Mouse (Mus musculus) neural tube, embryonic 14.5 days (tissue): Measurements from ENCODE around the gene Fxyd6. TPM values are rescaled to one million over a fixed set of nuclear protein-coding genes. Genes with fewer than 3 reads are reported as not detected.
A peak's percentile ranks its signal among the peaks of the same experiment; 100 is the strongest.

ENCODE experiments used
- ATAC-seq: fragments of 200-750 bp; cut with Nextera tagmentation; 2 replicates; pipeline ENCODE4 v1.8.0; 2017; ENCODE audit warnings: low read depth, mild to moderate bottlenecking, moderate TSS enrichment, moderate library complexity
- H3K27ac ChIP-seq: fragments of 300-500 bp; sonication (generic); 2 replicates; pipeline ENCODE4 v1.5.1; 2014; ENCODE audit warnings: low read depth, mild to moderate bottlenecking, control low read depth, low read length, moderate library complexity, mixed read lengths
- H3K27me3 ChIP-seq: fragments of 300-500 bp; sonication (generic); 2 replicates; pipeline ENCODE4 v1.6.1; 2014; ENCODE audit warnings: low read length; ENCODE audit not compliant: control insufficient read depth, insufficient read depth
- H3K36me3 ChIP-seq: fragments of 300-500 bp; sonication (generic); 2 replicates; pipeline ENCODE4 v1.6.1; 2014; ENCODE audit warnings: low read length, mixed read lengths; ENCODE audit not compliant: control insufficient read depth, insufficient read depth
- H3K4me1 ChIP-seq: fragments of 300-500 bp; sonication (generic); 2 replicates; pipeline ENCODE4 v1.6.1; 2014; ENCODE audit warnings: low read length; ENCODE audit not compliant: control insufficient read depth, insufficient read depth
- H3K4me2 ChIP-seq: fragments of 300-500 bp; sonication (generic); 2 replicates; pipeline ENCODE4 v1.6.1; 2014; ENCODE audit warnings: mild to moderate bottlenecking, low read depth, low read length, control low read depth
- H3K4me3 ChIP-seq: fragments of 300-500 bp; sonication (generic); 2 replicates; pipeline ENCODE4 v1.5.1; 2014; ENCODE audit warnings: low read depth, low read length, control low read depth, mixed read lengths
- H3K9ac ChIP-seq: fragments of 300-500 bp; sonication (generic); replicated peaks from 2 replicates; pipeline ENCODE4 v1.6.1; 2014; ENCODE audit warnings: low read depth, mild to moderate bottlenecking, control low read depth, low read length, mixed read lengths
- H3K9me3 ChIP-seq: fragments of 300-500 bp; sonication (generic); 2 replicates; pipeline ENCODE4 v1.6.1; 2016; ENCODE audit warnings: low read length; ENCODE audit not compliant: control insufficient read depth
- WGBS: fragments of 180-500 bp; shearing (Covaris S2); extraction: QIAGEN DNeasy Blood & Tissue Kit; methylation state at CpG from one replicate; pipeline ENCODE4 v1.1.7; 2014; 5-methylcytosine and 5-hydroxymethylcytosine counted together
- polyA plus RNA-seq: library from polyadenylated mRNA; unstranded; fragments of >200 nt; fragmentation: Nextera tagmentation; extraction: Ambion mirVana; gene quantifications from 2 replicates; pipeline ENCODE4 v1.2.1, GENCODE M21; 2014

Fxyd6 gene
- polyA plus RNA-seq, 1 experiment from 2014 or later = 341 TPM

DNA sequence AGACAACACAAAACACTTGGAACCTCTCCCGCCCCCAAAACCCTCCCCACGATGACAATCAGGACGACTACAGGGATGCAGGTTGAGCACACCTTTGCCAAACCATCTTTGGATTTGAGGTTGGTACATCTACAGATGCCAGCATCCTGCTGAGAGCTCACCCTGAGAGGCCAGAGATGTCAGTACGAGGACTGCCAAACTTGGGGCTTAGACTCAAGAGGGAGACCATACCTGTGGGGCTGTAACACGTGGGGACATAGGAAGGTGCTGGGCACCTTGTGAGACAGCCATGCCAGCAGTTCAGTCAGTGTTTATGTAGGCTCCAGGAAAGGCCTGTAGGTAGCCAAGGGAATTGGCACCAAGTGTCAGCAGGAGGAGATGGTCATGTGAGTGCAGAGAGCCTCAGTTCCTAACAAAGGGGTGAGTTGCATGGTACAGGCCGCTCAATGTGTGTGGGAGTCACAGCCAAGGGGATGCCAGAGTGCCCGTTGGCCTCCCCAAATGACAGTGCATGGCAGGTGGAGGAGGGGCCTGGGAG, 52.8 kb downstream of the Fxyd6 start:
- ATAC-seq = no peak
- Histone ChIP-seq H3K4me2 (no peak overlapping the region), H3K4me3 (no peak overlapping the region), H3K9ac (no peak overlapping the region), H3K36me3 (no peaks in the 10 kb centered on the region), H3K27me3 (no peaks in the 10 kb centered on the region), H3K27ac (no peak overlapping the region), H3K9me3 (no peaks in the 10 kb centered on the region), H3K4me1 (no peaks in the 10 kb centered on the region)
- WGBS = 84% methylated on average over 7 of the region's 7 CpGs

GRCm38 (mm10) chr9:45426456-45426855, 56.5 kb downstream of the Fxyd6 start, which contains the start of gene Dscaml1:
TSS of gene Dscaml1 (plus strand) at chr9:45426628.
- 78% methylated on average over 4 of the region's 4 CpGs for WGBS
- Histone ChIP-seq H3K4me1 (no peaks in the 10 kb centered on the region), H3K4me3 (no peak within 1 kb of the TSS), H3K36me3 (no peaks in the 10 kb centered on the region), H3K27me3 (peaks cover 15% of the 10 kb centered on the region), H3K27ac (no peak within 1 kb of the TSS), H3K9me3 (no peaks in the 10 kb centered on the region), H3K4me2 (no peak within 1 kb of the TSS), H3K9ac (no peak within 1 kb of the TSS)
- ATAC-seq = no peak

DNA sequence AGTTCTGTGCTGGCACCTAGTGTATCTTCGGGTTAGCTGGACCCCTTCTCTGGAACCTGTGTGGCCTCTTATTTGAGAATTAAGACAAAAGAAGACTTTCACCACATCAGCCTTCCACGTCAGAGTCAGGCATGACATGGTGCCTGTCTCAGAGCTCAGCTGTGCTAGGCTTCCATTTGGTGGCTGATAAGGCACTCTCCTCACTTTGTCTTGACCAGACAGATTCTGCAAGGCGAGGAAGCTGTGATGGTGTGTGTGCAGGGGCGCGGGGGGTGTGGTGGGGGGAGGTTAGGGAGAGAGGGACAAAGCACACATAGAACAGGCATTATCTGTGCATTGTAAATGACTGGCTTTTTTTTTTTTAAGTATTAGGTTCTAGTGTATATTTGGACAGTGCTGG, 59.4 kb downstream of the Fxyd6 start:
- no peak overlapping the region for H3K9ac ChIP-seq
- H3K27ac ChIP-seq = no peak overlapping the region
- no peak for ATAC-seq
- no peaks in the 10 kb centered on the region for H3K36me3 ChIP-seq
- H3K4me2 ChIP-seq = peak overlapping the region; percentile 61; the same call in 1 of the 2 replicates
- WGBS = 27% methylated on average over 5 of the region's 5 CpGs
- no peaks in the 10 kb centered on the region for H3K9me3 ChIP-seq
- H3K4me3 ChIP-seq = peak overlapping the region; percentile 65; the same call in 1 of the 2 replicates
- H3K4me1 ChIP-seq = peaks cover 16% of the 10 kb centered on the region
- H3K27me3 ChIP-seq = peaks cover 15% of the 10 kb centered on the region

- Histone ChIP-seq H3K36me3 (no peaks in the 10 kb centered on the region), H3K4me2 (peak overlapping the region; percentile 61), H3K9me3 (no peaks in the 10 kb centered on the region), H3K9ac (peak overlapping the region; percentile 73), H3K27ac (peak overlapping the region; percentile 87), H3K27me3 (peaks cover 15% of the 10 kb centered on the region), H3K4me3 (peak overlapping the region; percentile 65), H3K4me1 (peaks cover 23% of the 10 kb centered on the region)
- 4% methylated on average over 37 of the region's 54 CpGs for WGBS
- peak; percentile 60 for ATAC-seq
Observed at GRCm38 (mm10) chr9:45429951-45430697, 60.1 kb downstream of the Fxyd6 start.

GRCm38 (mm10) chr9:45430698-45430959, 60.6 kb downstream of the Fxyd6 start:
- H3K4me3 ChIP-seq = peak overlapping the region; percentile 65
- ATAC-seq = 0 out of 2 replicates have a peak, but pooled peaks have one; percentile 10
- H3K27me3 ChIP-seq = peaks cover 15% of the 10 kb centered on the region
- WGBS = 3% methylated on average over 16 of the region's 17 CpGs
- H3K9me3 ChIP-seq = no peaks in the 10 kb centered on the region
- peak overlapping the region; percentile 61 for H3K4me2 ChIP-seq
- H3K27ac ChIP-seq = peak overlapping the region; percentile 87
- peak overlapping the region; percentile 73 for H3K9ac ChIP-seq
- no peaks in the 10 kb centered on the region for H3K36me3 ChIP-seq
- H3K4me1 ChIP-seq = peaks cover 28% of the 10 kb centered on the region

- H3K4me1 ChIP-seq = peaks cover 33% of the 10 kb centered on the region
- H3K4me3 ChIP-seq = peak overlapping the region; percentile 65
- peak overlapping the region; percentile 87 for H3K27ac ChIP-seq
- no peaks in the 10 kb centered on the region for H3K9me3 ChIP-seq
- peak overlapping the region; percentile 61 for H3K4me2 ChIP-seq
- H3K36me3 ChIP-seq = no peaks in the 10 kb centered on the region
- peaks cover 15% of the 10 kb centered on the region for H3K27me3 ChIP-seq
- peak overlapping the region; percentile 73 for H3K9ac ChIP-seq
- no peak for ATAC-seq
- 3% methylated on average over 26 of the region's 26 CpGs for WGBS
Observed at GRCm38 (mm10) chr9:45431150-45431549, 61.2 kb downstream of the Fxyd6 start.

DNA sequence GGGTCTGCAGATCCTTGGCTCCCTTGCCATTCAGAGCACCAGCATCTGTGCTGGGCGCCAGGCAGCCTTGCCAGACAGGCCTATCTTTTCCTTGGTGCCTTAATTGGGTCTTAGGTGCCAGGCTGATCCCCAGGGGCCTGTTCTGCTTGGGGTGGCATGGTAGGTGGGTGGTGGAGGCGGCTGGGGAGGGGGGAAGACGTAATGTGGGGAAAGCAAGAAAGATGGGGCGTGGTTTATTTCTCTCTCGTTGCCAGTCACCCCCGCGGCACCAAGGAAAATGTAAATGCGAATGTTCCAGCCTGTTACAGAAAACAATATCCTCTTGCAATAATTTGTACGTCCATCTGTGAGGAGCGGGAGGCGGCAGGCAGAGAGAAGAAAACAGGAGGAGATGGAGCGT, 62.7 kb downstream of the Fxyd6 start:
- H3K4me1 ChIP-seq = peaks cover 33% of the 10 kb centered on the region
- peak; percentile 23; the same call in 1 of the 2 replicates for ATAC-seq

GRCm38 (mm10) chr9:45433119-45433518, 63.1 kb downstream of the Fxyd6 start:
- 35% methylated on average over 9 of the region's 9 CpGs for WGBS
- Histone ChIP-seq H3K4me2 (peak overlapping the region; percentile 61), H3K27ac (peak overlapping the region; percentile 87), H3K9ac (peak overlapping the region; percentile 35), H3K4me1 (peaks cover 33% of the 10 kb centered on the region), H3K36me3 (no peaks in the 10 kb centered on the region), H3K27me3 (peaks cover 15% of the 10 kb centered on the region), H3K9me3 (no peaks in the 10 kb centered on the region), H3K4me3 (peak overlapping the region; percentile 65)
- no peak for ATAC-seq

More for the DNA sequence above, 62.7 kb downstream of the Fxyd6 start:
- peak overlapping the region; percentile 65 for H3K4me3 ChIP-seq
- no peaks in the 10 kb centered on the region for H3K9me3 ChIP-seq
- no peaks in the 10 kb centered on the region for H3K36me3 ChIP-seq
- H3K4me2 ChIP-seq = peak overlapping the region; percentile 61
- peaks cover 15% of the 10 kb centered on the region for H3K27me3 ChIP-seq
- H3K27ac ChIP-seq = peak overlapping the region; percentile 87
- WGBS = 32% methylated on average over 12 of the region's 12 CpGs
- peak overlapping the region; percentile 53 for H3K9ac ChIP-seq

GRCm38 (mm10) chr9:45434171-45434570, 64.2 kb downstream of the Fxyd6 start:
- H3K9me3 ChIP-seq = no peaks in the 10 kb centered on the region
- peak overlapping the region; percentile 87 for H3K27ac ChIP-seq
- H3K9ac ChIP-seq = 0 out of 2 replicates have a peak overlapping the region, but pooled peaks have one; percentile 35
- H3K4me3 ChIP-seq = no peak overlapping the region; the same call in 1 of the 2 replicates
- H3K4me1 ChIP-seq = peaks cover 33% of the 10 kb centered on the region
- H3K4me2 ChIP-seq = peak overlapping the region; percentile 61
- 57% methylated on average over 2 of the region's 2 CpGs for WGBS
- peaks cover 9% of the 10 kb centered on the region for H3K27me3 ChIP-seq
- no peaks in the 10 kb centered on the region for H3K36me3 ChIP-seq
- no peak for ATAC-seq
